Mouse (Mus musculus) heart, embryonic 12.5 days (tissue): ENCODE results near the gene Rhbdf2. TPM values are rescaled to one million over a fixed set of nuclear protein-coding genes. Genes with fewer than 3 reads are reported as not detected.
"Not testable (repeated sequence)": the region's sequence is repeated elsewhere in the genome, so short reads cannot be mapped to it uniquely, and the experiment has no call there.

Experiments
- ATAC-seq: fragments of 200-750 bp; cut with Nextera tagmentation; 2 replicates; pipeline ENCODE4 v1.8.0; 2017; ENCODE audit warnings: moderate TSS enrichment, moderate library complexity; ENCODE audit not compliant: insufficient number of reproducible peaks, low FRiP score
- H3K27ac ChIP-seq: fragments of 300-500 bp; sonication (generic); 2 replicates; pipeline ENCODE4 v1.5.1; 2016; ENCODE audit warnings: mild to moderate bottlenecking, moderate library complexity; ENCODE audit not compliant: poor library complexity, severe bottlenecking
- H3K27me3 ChIP-seq: fragments of 300-500 bp; sonication (generic); replicated peaks from 2 replicates; pipeline ENCODE4 v1.6.1; 2016; ENCODE audit warnings: mild to moderate bottlenecking, moderate library complexity
- H3K36me3 ChIP-seq: fragments of 300-500 bp; sonication (generic); 2 replicates; pipeline ENCODE4 v1.6.1; 2016; ENCODE audit warnings: mild to moderate bottlenecking, moderate library complexity
- H3K4me1 ChIP-seq: fragments of 300-500 bp; sonication (generic); replicated peaks from 2 replicates; pipeline ENCODE4 v1.6.1; 2016; ENCODE audit warnings: mild to moderate bottlenecking
- H3K4me2 ChIP-seq: fragments of 300-500 bp; sonication (generic); 2 replicates; pipeline ENCODE4 v1.6.1; 2016; ENCODE audit warnings: mild to moderate bottlenecking, moderate library complexity
- H3K4me3 ChIP-seq: fragments of 300-500 bp; sonication (generic); 2 replicates; pipeline ENCODE4 v1.5.1; 2016; ENCODE audit warnings: mild to moderate bottlenecking
- H3K9ac ChIP-seq: fragments of 300-500 bp; sonication (generic); 2 replicates; pipeline ENCODE4 v1.6.1; 2016; ENCODE audit warnings: mild to moderate bottlenecking, moderate library complexity
- H3K9me3 ChIP-seq: fragments of 300-500 bp; sonication (generic); replicated peaks from 2 replicates; pipeline ENCODE4 v1.6.1; 2016; ENCODE audit warnings: mild to moderate bottlenecking, moderate library complexity
- WGBS: fragments of 180-500 bp; shearing (Covaris S2); methylation state at CpG from one replicate; pipeline ENCODE4 v1.1.7; 2016; 5-methylcytosine and 5-hydroxymethylcytosine counted together
- polyA plus RNA-seq: library from polyadenylated mRNA; unstranded; fragments of >200 nt; fragmentation: Nextera tagmentation; extraction: Ambion mirVana; gene quantifications from 2 replicates; pipeline ENCODE4 v1.2.1, GENCODE M21; 2016

The Rhbdf2 gene
- polyA plus RNA-seq, 1 experiment from 2014 or later, result 8.1 TPM

- Histone ChIP-seq H3K4me1 (peaks cover 41% of the 10 kb centered on the region), H3K36me3 (peaks cover 24% of the 10 kb centered on the region), H3K4me2 (no peak overlapping the region), H3K27ac (no peak overlapping the region), H3K27me3 (0 out of 2 replicates have a peak, but pooled peaks cover 6% of the 10 kb centered on the region), H3K4me3 (no peak overlapping the region), H3K9me3 (no peaks in the 10 kb centered on the region), H3K9ac (no peak overlapping the region)
- WGBS, result 48% methylated on average over 13 of the region's 13 CpGs
- ATAC-seq, result no peak
Observed at GRCm38 (mm10) chr11:116669787-116670365, 43.1 kb upstream of the Rhbdf2 start.

GRCm38 (mm10) chr11:116669316-116669715 is 42.5 kb upstream of the Rhbdf2 start:
- no peaks in the 10 kb centered on the region for H3K9me3 ChIP-seq
- no peak overlapping the region for H3K4me3 ChIP-seq
- no peak overlapping the region for H3K4me2 ChIP-seq
- ATAC-seq, result no peak
- peaks cover 18% of the 10 kb centered on the region for H3K36me3 ChIP-seq
- H3K4me1 ChIP-seq, result peaks cover 35% of the 10 kb centered on the region
- 0 out of 2 replicates have a peak, but pooled peaks cover 6% of the 10 kb centered on the region for H3K27me3 ChIP-seq
- WGBS, result 23% methylated on average over 5 of the region's 5 CpGs
- H3K27ac ChIP-seq, result no peak overlapping the region
- H3K9ac ChIP-seq, result no peak overlapping the region

GRCm38 (mm10) chr11:116668839-116669238 is 42.0 kb upstream of the Rhbdf2 start:
- Histone ChIP-seq H3K27ac (no peak overlapping the region), H3K36me3 (peaks cover 13% of the 10 kb centered on the region), H3K4me3 (no peak overlapping the region), H3K9me3 (no peaks in the 10 kb centered on the region), H3K27me3 (0 out of 2 replicates have a peak, but pooled peaks cover 6% of the 10 kb centered on the region), H3K4me2 (no peak overlapping the region), H3K9ac (no peak overlapping the region), H3K4me1 (peaks cover 39% of the 10 kb centered on the region)
- no peak for ATAC-seq
- 41% methylated on average over 7 of the region's 7 CpGs for WGBS

GRCm38 (mm10) chr11:116668381-116668825 is 41.6 kb upstream of the Rhbdf2 start:
- Histone ChIP-seq H3K4me3 (no peak overlapping the region), H3K9ac (no peak overlapping the region), H3K27ac (no peak overlapping the region), H3K4me1 (peaks cover 42% of the 10 kb centered on the region), H3K27me3 (0 out of 2 replicates have a peak, but pooled peaks cover 8% of the 10 kb centered on the region), H3K9me3 (no peaks in the 10 kb centered on the region), H3K36me3 (peaks cover 9% of the 10 kb centered on the region), H3K4me2 (no peak overlapping the region)
- ATAC-seq, result no peak
- WGBS, result 64% methylated on average over 10 of the region's 10 CpGs

- Histone ChIP-seq H3K4me3 (no peak overlapping the region), H3K4me1 (peaks cover 42% of the 10 kb centered on the region), H3K9me3 (no peaks in the 10 kb centered on the region), H3K4me2 (no peak overlapping the region), H3K36me3 (peaks cover 4% of the 10 kb centered on the region), H3K27ac (no peak overlapping the region), H3K27me3 (0 out of 2 replicates have a peak, but pooled peaks cover 13% of the 10 kb centered on the region), H3K9ac (no peak overlapping the region)
- WGBS, result 80% methylated on average over 8 of the region's 8 CpGs
- ATAC-seq, result no peak
Observed at GRCm38 (mm10) chr11:116667930-116668329, 41.1 kb upstream of the Rhbdf2 start.

- H3K9me3 ChIP-seq, H3K4me2 ChIP-seq, H3K4me3 ChIP-seq, H3K9ac ChIP-seq, ATAC-seq, H3K27ac ChIP-seq, H3K36me3 ChIP-seq: not testable (repeated sequence)
- 81% methylated on average over 5 of the region's 5 CpGs for WGBS
- H3K4me1 ChIP-seq, result peaks cover 43% of the 10 kb centered on the region
- H3K27me3 ChIP-seq, result 0 out of 2 replicates have a peak, but pooled peaks cover 20% of the 10 kb centered on the region
Observed at GRCm38 (mm10) chr11:116667012-116667411, 40.2 kb upstream of the Rhbdf2 start.

GRCm38 (mm10) chr11:116666566-116666965 is 39.7 kb upstream of the Rhbdf2 start:
- Histone ChIP-seq H3K4me2 (no peak overlapping the region), H3K27ac (no peak overlapping the region), H3K9ac (no peak overlapping the region), H3K9me3 (no peaks in the 10 kb centered on the region), H3K4me1 (peaks cover 48% of the 10 kb centered on the region), H3K4me3 (no peak overlapping the region), H3K27me3 (0 out of 2 replicates have a peak, but pooled peaks cover 22% of the 10 kb centered on the region), H3K36me3 (no peaks in the 10 kb centered on the region)
- 56% methylated on average over 9 of the region's 9 CpGs for WGBS
- no peak for ATAC-seq

- H3K9ac ChIP-seq, result no peak overlapping the region
- WGBS, result 72% methylated on average over 10 of the region's 10 CpGs
- ATAC-seq, result no peak
- H3K4me1 ChIP-seq, result peaks cover 56% of the 10 kb centered on the region
- no peak overlapping the region for H3K4me2 ChIP-seq
- H3K27ac ChIP-seq, result no peak overlapping the region
- no peak overlapping the region for H3K4me3 ChIP-seq
- H3K36me3 ChIP-seq, result no peaks in the 10 kb centered on the region
- H3K27me3 ChIP-seq, result 0 out of 2 replicates have a peak, but pooled peaks cover 22% of the 10 kb centered on the region
- no peaks in the 10 kb centered on the region for H3K9me3 ChIP-seq
Observed at GRCm38 (mm10) chr11:116665289-116665688, 38.5 kb upstream of the Rhbdf2 start.

GRCm38 (mm10) chr11:116661948-116662377 is 35.1 kb upstream of the Rhbdf2 start:
- H3K27ac ChIP-seq, result no peak overlapping the region
- no peak overlapping the region for H3K4me3 ChIP-seq
- H3K9ac ChIP-seq, result peak overlapping the region; percentile 50; the same call in 1 of the 2 replicates
- H3K27me3 ChIP-seq, result 0 out of 2 replicates have a peak, but pooled peaks cover 16% of the 10 kb centered on the region
- ATAC-seq, result no peak
- H3K9me3 ChIP-seq, result no peaks in the 10 kb centered on the region
- no peak overlapping the region for H3K4me2 ChIP-seq
- no peaks in the 10 kb centered on the region for H3K36me3 ChIP-seq
- 50% methylated on average over 8 of the region's 8 CpGs for WGBS
- H3K4me1 ChIP-seq, result peaks cover 64% of the 10 kb centered on the region

GRCm38 (mm10) chr11:116661291-116661947 is 34.6 kb upstream of the Rhbdf2 start:
- Histone ChIP-seq H3K4me3 (no peak overlapping the region), H3K27ac (no peak overlapping the region), H3K9me3 (no peaks in the 10 kb centered on the region), H3K27me3 (0 out of 2 replicates have a peak, but pooled peaks cover 16% of the 10 kb centered on the region), H3K4me1 (peaks cover 69% of the 10 kb centered on the region), H3K9ac (peak overlapping the region; percentile 50), H3K4me2 (no peak overlapping the region; the same call in 1 of the 2 replicates), H3K36me3 (no peaks in the 10 kb centered on the region)
- WGBS, result 23% methylated on average over 13 of the region's 13 CpGs
- no peak for ATAC-seq

- Histone ChIP-seq H3K27me3 (0 out of 2 replicates have a peak, but pooled peaks cover 16% of the 10 kb centered on the region), H3K4me2 (no peak overlapping the region), H3K4me3 (no peak overlapping the region), H3K27ac (no peak overlapping the region), H3K4me1 (peaks cover 72% of the 10 kb centered on the region), H3K9me3 (no peaks in the 10 kb centered on the region), H3K9ac (0 out of 2 replicates have a peak overlapping the region, but pooled peaks have one; percentile 27), H3K36me3 (no peaks in the 10 kb centered on the region)
- 42% methylated on average over 9 of the region's 9 CpGs for WGBS
- ATAC-seq, result no peak
Observed at GRCm38 (mm10) chr11:116660181-116660580, 33.4 kb upstream of the Rhbdf2 start.
